22 mouse cellular contexts compared by ENCODE assay signal in genomic region chr9:22108194-22108593, GRCm38 (mm10). TPM values are rescaled to one million over a fixed set of nuclear protein-coding genes. Genes with fewer than 3 reads are reported as not detected.
"Had no signal": no experiment of that assay in that cellular context is flagged by ENCODE, and none has a peak within 500 bp of the region (broad histone marks: within the 10 kb centered on the region; RNA-seq: fewer than 3 reads in every experiment).

No protein-coding gene starts in this region.

- H3K9ac ChIP-seq: intestine, embryonic 15.5 days; limb, embryonic 12.5 days; limb, embryonic 15.5 days; liver, embryonic 14.5 days; lung, embryonic 15.5 days; stomach, embryonic 15.5 days had no signal

- H3K27me3 ChIP-seq: intestine, embryonic 15.5 days; limb, embryonic 12.5 days; limb, embryonic 15.5 days; lung, embryonic 15.5 days; stomach, embryonic 15.5 days had no signal

- H3K4me1 ChIP-seq: intestine, embryonic 15.5 days; limb, embryonic 12.5 days; limb, embryonic 15.5 days; lung, embryonic 15.5 days; megakaryocyte, embryonic 14.5 days; midbrain, embryonic 10.5 days; stomach, embryonic 15.5 days had no signal

- ATAC-seq: intestine, embryonic 15.5 days had no signal

- H3K4me3 ChIP-seq: intestine, embryonic 15.5 days; limb, embryonic 12.5 days; limb, embryonic 15.5 days; lung, embryonic 15.5 days; megakaryocyte, embryonic 14.5 days; midbrain, embryonic 10.5 days; stomach, embryonic 15.5 days had no signal

- H3K9me3 ChIP-seq: intestine, embryonic 15.5 days; limb, embryonic 12.5 days; limb, embryonic 15.5 days; lung, embryonic 15.5 days; megakaryocyte, embryonic 14.5 days; midbrain, embryonic 10.5 days; stomach, embryonic 15.5 days had no signal

- H3K27ac ChIP-seq: intestine, embryonic 15.5 days; limb, embryonic 12.5 days; limb, embryonic 15.5 days; liver, embryonic 14.5 days; lung, embryonic 15.5 days; midbrain, embryonic 10.5 days; stomach, embryonic 15.5 days had no signal

- DNase-seq: kidney, adult 18-20 months; kidney, adult 9 months; kidney, postnatal 14 days; kidney, postnatal 4 days; left cerebral cortex, postnatal 4 days; lung, adult 18-20 months; lung, postnatal 10 days; lung, postnatal 36 days; midbrain, embryonic 14.5 days; retina, postnatal 1 day; right cerebral cortex, postnatal 25 days; spleen, adult 18-20 months; thymus, postnatal 25 days had no signal

- H3K4me2 ChIP-seq: intestine, embryonic 15.5 days; limb, embryonic 12.5 days; limb, embryonic 15.5 days; lung, embryonic 15.5 days; stomach, embryonic 15.5 days had no signal

RNA-seq across cellular contexts. Expression of gene Cnn1, which starts 9.2 kb away (rescaled TPM):
- total RNA-seq: neutrophil, adult 5-6 weeks had no signal
